Mouse (Mus musculus) megakaryocyte, embryonic 14.5 days (primary cell): ENCODE results near the gene Abcd2.

Experiments
- FLI1 ChIP-seq: IDR thresholded peaks from 2 replicates; pipeline ENCODE4 v1.6.1; 2012; ENCODE audit warnings: low read length, inconsistent platforms, mixed read lengths
- GATA1 ChIP-seq: IDR thresholded peaks from 3 replicates; pipeline ENCODE4 v1.6.1; 2012; ENCODE audit warnings: mixed read lengths, low read length, inconsistent platforms, borderline replicate concordance

- no peak for TF ChIP-seq GATA1
- TF ChIP-seq FLI1: no peak
Measured at GRCm38 (mm10) chr15:91191412-91192222, at the start of gene Abcd2.
